Mouse (Mus musculus): ENCODE measurements around the gene Wdr20. TPM values are rescaled to one million over a fixed set of nuclear protein-coding genes. Genes with fewer than 3 reads are reported as not detected.

Wdr20 gene
- polyA plus RNA-seq, 1 experiment from 2014 or later = 12.8 TPM

GRCm38 (mm10) chr12:110786243-110786642, 48.5 kb downstream of the Wdr20 start:
- TF ChIP-seq EP300 (optimal IDR thresholded peaks at IDR 0.05) (no peak), CTCF (IDR thresholded peaks at IDR 0.05; ENCODE audit: low read depth) (no peak)
- Histone ChIP-seq H3K9ac (ENCODE audit: low read length) (no peak overlapping the region), H3K36me3 (ENCODE audit: control insufficient read depth, insufficient read depth, low read length) (peaks cover 2% of the 10 kb centered on the region; the same call in 1 of the 2 replicates), H3K4me3 (ENCODE audit: low read depth, low read length) (no peak overlapping the region), H3K4me1 (replicated peaks; ENCODE audit: control insufficient read depth, insufficient read depth) (no peaks in the 10 kb centered on the region), H3K27me3 (ENCODE audit: control insufficient read depth, insufficient read depth, low read length) (no peaks in the 10 kb centered on the region), H3K9me3 (ENCODE audit: control insufficient read depth, low read length) (no peaks in the 10 kb centered on the region), H3K27ac (replicated peaks) (no peak overlapping the region), H3K4me2 (replicated peaks; ENCODE audit: low read depth) (no peak overlapping the region)
- DNase-seq (ENCODE audit: low spot score) = no peak
- WGBS = 76% methylated on average over 4 of the region's 4 CpGs
- no peak for ATAC-seq (ENCODE audit: low FRiP score, low TSS enrichment)

GRCm38 (mm10) chr12:110790580-110790979, 52.8 kb downstream of the Wdr20 start:
- DNase-seq (ENCODE audit: low spot score) = no peak
- WGBS = 81% methylated on average over 4 of the region's 4 CpGs
- ATAC-seq (ENCODE audit: low FRiP score, low TSS enrichment) = no peak

GRCm38 (mm10) chr12:110791026-110791425, 53.3 kb downstream of the Wdr20 start:
- H3K4me1 ChIP-seq (replicated peaks; ENCODE audit: control insufficient read depth, insufficient read depth) = no peaks in the 10 kb centered on the region
- no peaks in the 10 kb centered on the region for H3K9me3 ChIP-seq (ENCODE audit: control insufficient read depth, low read length)
- H3K4me2 ChIP-seq (replicated peaks; ENCODE audit: low read depth) = no peak overlapping the region
- TF ChIP-seq EP300 (optimal IDR thresholded peaks at IDR 0.05) (no peak), CTCF (IDR thresholded peaks at IDR 0.05; ENCODE audit: low read depth) (no peak)
- 88% methylated on average over 8 of the region's 8 CpGs for WGBS
- ATAC-seq (ENCODE audit: low FRiP score, low TSS enrichment) (no peak), DNase-seq (ENCODE audit: low spot score) (no peak)
- no peak overlapping the region for H3K4me3 ChIP-seq (ENCODE audit: low read depth, low read length)
- H3K27ac ChIP-seq (replicated peaks) = no peak overlapping the region
- no peaks in the 10 kb centered on the region for H3K27me3 ChIP-seq (ENCODE audit: control insufficient read depth, insufficient read depth, low read length)
- no peaks in the 10 kb centered on the region for H3K36me3 ChIP-seq (ENCODE audit: control insufficient read depth, insufficient read depth, low read length)
- no peak overlapping the region for H3K9ac ChIP-seq (ENCODE audit: low read length)

More at GRCm38 (mm10) chr12:110790580-110790979, 52.8 kb downstream of the Wdr20 start:
- Histone ChIP-seq H3K27me3 (ENCODE audit: control insufficient read depth, insufficient read depth, low read length) (no peaks in the 10 kb centered on the region), H3K36me3 (ENCODE audit: control insufficient read depth, insufficient read depth, low read length) (no peaks in the 10 kb centered on the region), H3K9me3 (ENCODE audit: control insufficient read depth, low read length) (no peaks in the 10 kb centered on the region), H3K27ac (replicated peaks) (no peak overlapping the region), H3K4me1 (replicated peaks; ENCODE audit: control insufficient read depth, insufficient read depth) (no peaks in the 10 kb centered on the region), H3K4me3 (ENCODE audit: low read depth, low read length) (no peak overlapping the region), H3K4me2 (replicated peaks; ENCODE audit: low read depth) (no peak overlapping the region), H3K9ac (ENCODE audit: low read length) (no peak overlapping the region)
- TF ChIP-seq CTCF (IDR thresholded peaks at IDR 0.05; ENCODE audit: low read depth) (no peak), EP300 (optimal IDR thresholded peaks at IDR 0.05) (no peak)

- H3K36me3 ChIP-seq (ENCODE audit: control insufficient read depth, insufficient read depth, low read length) = no peaks in the 10 kb centered on the region
- WGBS = 81% methylated on average over 6 of the region's 6 CpGs
- H3K9ac ChIP-seq (ENCODE audit: low read length) = no peak overlapping the region
- DNase-seq (ENCODE audit: low spot score) = no peak
- TF ChIP-seq EP300 (optimal IDR thresholded peaks at IDR 0.05) (no peak), CTCF (IDR thresholded peaks at IDR 0.05; ENCODE audit: low read depth) (no peak)
- H3K27me3 ChIP-seq (ENCODE audit: control insufficient read depth, insufficient read depth, low read length) = no peaks in the 10 kb centered on the region
- H3K9me3 ChIP-seq (ENCODE audit: control insufficient read depth, low read length) = no peaks in the 10 kb centered on the region
- no peaks in the 10 kb centered on the region for H3K4me1 ChIP-seq (replicated peaks; ENCODE audit: control insufficient read depth, insufficient read depth)
- no peak overlapping the region for H3K4me2 ChIP-seq (replicated peaks; ENCODE audit: low read depth)
- H3K4me3 ChIP-seq (ENCODE audit: low read depth, low read length) = no peak overlapping the region
- H3K27ac ChIP-seq (replicated peaks) = no peak overlapping the region
- no peak for ATAC-seq (ENCODE audit: low FRiP score, low TSS enrichment)
These were observed 57.3 kb downstream of the Wdr20 start for GRCm38 (mm10) chr12:110795035-110795434.

- no peaks in the 10 kb centered on the region for H3K9me3 ChIP-seq (ENCODE audit: control insufficient read depth, low read length)
- H3K36me3 ChIP-seq (ENCODE audit: control insufficient read depth, insufficient read depth, low read length) = no peaks in the 10 kb centered on the region
- no peak overlapping the region for H3K4me3 ChIP-seq (ENCODE audit: low read depth, low read length)
- no peaks in the 10 kb centered on the region for H3K27me3 ChIP-seq (ENCODE audit: control insufficient read depth, insufficient read depth, low read length)
- no peak overlapping the region for H3K9ac ChIP-seq (ENCODE audit: low read length)
- ATAC-seq (ENCODE audit: low FRiP score, low TSS enrichment) = peak; percentile 49
- no peak for DNase-seq (ENCODE audit: low spot score)
- H3K4me2 ChIP-seq (replicated peaks; ENCODE audit: low read depth) = no peak overlapping the region
- 0 out of 2 replicates have a peak, but pooled peaks have one; percentile 12 for TF ChIP-seq CTCF (IDR thresholded peaks at IDR 0.05; ENCODE audit: low read depth)
- TF ChIP-seq EP300 (optimal IDR thresholded peaks at IDR 0.05) = no peak
- H3K4me1 ChIP-seq (replicated peaks; ENCODE audit: control insufficient read depth, insufficient read depth) = no peaks in the 10 kb centered on the region
- no peak overlapping the region for H3K27ac ChIP-seq (replicated peaks)
- 51% methylated on average over 6 of the region's 6 CpGs for WGBS
These were observed 59.0 kb downstream of the Wdr20 start for GRCm38 (mm10) chr12:110796748-110797147.

GRCm38 (mm10) chr12:110797202-110797601, 59.5 kb downstream of the Wdr20 start:
- no peak overlapping the region for H3K9ac ChIP-seq (ENCODE audit: low read length)
- H3K36me3 ChIP-seq (ENCODE audit: control insufficient read depth, insufficient read depth, low read length) = no peaks in the 10 kb centered on the region
- H3K4me1 ChIP-seq (replicated peaks; ENCODE audit: control insufficient read depth, insufficient read depth) = no peaks in the 10 kb centered on the region; the same call in 1 of the 2 replicates
- ATAC-seq (ENCODE audit: low FRiP score, low TSS enrichment) (no peak), DNase-seq (ENCODE audit: low spot score) (no peak)
- WGBS = 75% methylated on average over 6 of the region's 6 CpGs
- H3K27me3 ChIP-seq (ENCODE audit: control insufficient read depth, insufficient read depth, low read length) = no peaks in the 10 kb centered on the region
- H3K4me3 ChIP-seq (ENCODE audit: low read depth, low read length) = no peak overlapping the region
- TF ChIP-seq EP300 (optimal IDR thresholded peaks at IDR 0.05) (no peak), CTCF (IDR thresholded peaks at IDR 0.05; ENCODE audit: low read depth) (no peak)
- H3K27ac ChIP-seq (replicated peaks) = no peak overlapping the region
- H3K9me3 ChIP-seq (ENCODE audit: control insufficient read depth, low read length) = no peaks in the 10 kb centered on the region
- H3K4me2 ChIP-seq (replicated peaks; ENCODE audit: low read depth) = no peak overlapping the region
